Mouse (Mus musculus) forebrain, embryonic 11.5 days (tissue): ENCODE results near the gene Bsnd. TPM values are rescaled to one million over a fixed set of nuclear protein-coding genes. Genes with fewer than 3 reads are reported as not detected.

Experiments used
- ATAC-seq: fragments of 200-750 bp; cut with Nextera tagmentation; replicated peaks from 2 replicates; pipeline ENCODE4 v1.8.0; 2017; ENCODE audit warnings: moderate TSS enrichment; ENCODE audit not compliant: low FRiP score
- DNase-seq: peaks from one replicate; pipeline ENCODE4 v3.0.0-alpha.2; 2017; ENCODE audit warnings: low spot score
- H3K27ac ChIP-seq: fragments of 300-500 bp; sonication (generic); 2 replicates; pipeline ENCODE4 v1.5.1; 2014; ENCODE audit warnings: low read depth, low read length
- H3K27me3 ChIP-seq: fragments of 300-500 bp; sonication (generic); 2 replicates; pipeline ENCODE4 v1.6.1; 2014; ENCODE audit warnings: mild to moderate bottlenecking, low read length, mixed read lengths; ENCODE audit not compliant: control insufficient read depth, insufficient read depth
- H3K36me3 ChIP-seq: fragments of 300-500 bp; sonication (generic); 2 replicates; pipeline ENCODE4 v1.6.1; 2014; ENCODE audit warnings: mild to moderate bottlenecking, low read length, moderate library complexity, mixed read lengths; ENCODE audit not compliant: control insufficient read depth, insufficient read depth
- H3K4me1 ChIP-seq: fragments of 300-500 bp; sonication (generic); replicated peaks from 2 replicates; pipeline ENCODE4 v1.6.1; 2014; ENCODE audit warnings: low read length, mixed read lengths; ENCODE audit not compliant: control insufficient read depth, insufficient read depth
- H3K4me2 ChIP-seq: fragments of 300-500 bp; sonication (generic); 2 replicates; pipeline ENCODE4 v1.6.1; 2014; ENCODE audit warnings: low read depth, mild to moderate bottlenecking, low read length, moderate library complexity, mixed read lengths; ENCODE audit not compliant: severe bottlenecking
- H3K4me3 ChIP-seq: fragments of 300-500 bp; sonication (generic); 2 replicates; pipeline ENCODE4 v1.5.1; 2014; ENCODE audit warnings: low read depth, low read length
- H3K9ac ChIP-seq: fragments of 300-500 bp; sonication (generic); 2 replicates; pipeline ENCODE4 v1.6.1; 2014; ENCODE audit warnings: low read length
- H3K9me3 ChIP-seq: fragments of 300-500 bp; sonication (generic); 2 replicates; pipeline ENCODE4 v1.6.1; 2016; ENCODE audit warnings: low read length, mixed read lengths; ENCODE audit not compliant: control insufficient read depth
- WGBS: fragments of 180-500 bp; shearing (Covaris S2); extraction: QIAGEN DNeasy Blood & Tissue Kit; methylation state at CpG from one replicate; pipeline ENCODE4 v1.1.7; 2014; 5-methylcytosine and 5-hydroxymethylcytosine counted together
- polyA plus RNA-seq: library from polyadenylated mRNA; unstranded; fragments of >200 nt; fragmentation: Nextera tagmentation; extraction: Ambion mirVana; gene quantifications from 2 replicates; pipeline ENCODE4 v1.2.1, GENCODE M21; 2014

Gene Bsnd
- polyA plus RNA-seq, 1 experiment from 2014 or later: not detected

DNA sequence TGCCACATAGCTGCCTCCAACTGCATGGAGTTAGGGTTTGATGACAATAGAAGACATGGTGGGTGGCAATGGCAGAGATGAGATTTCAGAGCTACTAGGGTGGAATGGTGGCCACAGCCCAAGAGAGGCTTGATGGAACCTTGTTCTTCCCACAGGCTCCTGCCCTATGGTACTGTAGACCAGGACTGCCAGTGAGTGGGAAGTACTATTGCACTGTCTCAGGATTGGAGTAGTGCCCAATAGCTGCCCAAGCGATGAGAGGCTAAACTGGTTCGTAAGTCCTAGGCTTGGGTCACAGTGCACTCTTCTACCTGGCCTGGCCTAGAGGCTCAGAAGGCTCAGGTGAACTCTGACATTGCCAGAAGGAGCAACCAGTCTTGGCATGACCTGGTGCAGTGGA is 32.9 kb upstream of the Bsnd start:
- peak; percentile 29 for DNase-seq
- ATAC-seq: no peak
- WGBS: 94% methylated on average over 2 of the region's 2 CpGs
- H3K27me3 ChIP-seq: no peaks in the 10 kb centered on the region
- H3K9me3 ChIP-seq: no peaks in the 10 kb centered on the region
- no peak overlapping the region for H3K9ac ChIP-seq
- no peak overlapping the region for H3K4me3 ChIP-seq
- no peak overlapping the region for H3K27ac ChIP-seq
- H3K4me2 ChIP-seq: no peak overlapping the region
- 0 out of 2 replicates have a peak, but pooled peaks cover 2% of the 10 kb centered on the region for H3K4me1 ChIP-seq
- no peaks in the 10 kb centered on the region for H3K36me3 ChIP-seq

DNA sequence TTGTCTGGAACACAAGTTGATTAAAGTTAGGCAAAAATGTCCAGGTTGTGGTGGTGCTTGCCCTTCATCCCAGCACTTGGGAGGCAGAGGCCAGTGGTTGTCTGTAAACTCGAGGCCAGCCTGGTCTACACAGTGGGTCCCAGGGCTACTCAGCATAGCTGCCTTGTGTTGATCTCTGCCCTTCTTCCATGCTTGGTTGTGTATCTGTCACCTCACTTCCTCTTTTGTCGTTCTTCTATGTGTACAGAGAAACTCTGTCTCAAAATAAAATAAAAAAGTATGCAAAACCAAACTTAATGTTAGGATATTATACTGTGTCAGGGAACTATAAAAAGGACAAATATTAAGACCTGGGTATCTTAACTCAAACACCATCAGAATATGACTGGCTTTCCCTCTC is 32.0 kb upstream of the Bsnd start:
- 80% methylated on average over 2 of the region's 2 CpGs for WGBS
- H3K4me3 ChIP-seq: no peak overlapping the region
- DNase-seq: peak; percentile 4
- no peak overlapping the region for H3K4me2 ChIP-seq
- H3K9me3 ChIP-seq: no peaks in the 10 kb centered on the region
- H3K36me3 ChIP-seq: no peaks in the 10 kb centered on the region
- no peak for ATAC-seq
- H3K9ac ChIP-seq: no peak overlapping the region
- H3K4me1 ChIP-seq: no peaks in the 10 kb centered on the region
- no peaks in the 10 kb centered on the region for H3K27me3 ChIP-seq
- H3K27ac ChIP-seq: no peak overlapping the region

DNA sequence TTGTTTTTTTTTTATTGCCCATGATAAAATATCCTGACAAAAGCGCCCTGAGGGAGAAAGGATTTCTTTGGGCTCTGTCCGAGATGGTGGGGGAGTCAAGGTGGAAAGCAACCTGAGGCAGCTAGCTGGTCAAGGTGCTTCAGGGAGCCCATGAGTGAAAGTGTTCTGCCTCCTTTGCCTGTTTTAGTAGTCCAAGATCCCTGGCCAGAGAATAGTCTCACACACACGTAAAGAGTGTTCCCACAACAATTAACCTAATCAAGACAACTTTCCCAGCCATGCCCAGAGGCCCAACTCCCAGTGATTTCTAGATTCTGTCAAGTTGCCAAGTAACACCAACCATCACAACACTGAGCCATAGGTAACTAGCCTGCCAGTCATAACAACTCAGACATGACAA is 30.5 kb upstream of the Bsnd start:
- Histone ChIP-seq H3K4me1 (no peaks in the 10 kb centered on the region), H3K9me3 (no peaks in the 10 kb centered on the region), H3K27me3 (no peaks in the 10 kb centered on the region), H3K27ac (no peak overlapping the region), H3K9ac (no peak overlapping the region), H3K4me2 (no peak overlapping the region), H3K4me3 (no peak overlapping the region), H3K36me3 (no peaks in the 10 kb centered on the region)
- WGBS: 84% methylated on average over 3 of the region's 3 CpGs
- DNase-seq (peak; percentile 9), ATAC-seq (no peak)

DNA sequence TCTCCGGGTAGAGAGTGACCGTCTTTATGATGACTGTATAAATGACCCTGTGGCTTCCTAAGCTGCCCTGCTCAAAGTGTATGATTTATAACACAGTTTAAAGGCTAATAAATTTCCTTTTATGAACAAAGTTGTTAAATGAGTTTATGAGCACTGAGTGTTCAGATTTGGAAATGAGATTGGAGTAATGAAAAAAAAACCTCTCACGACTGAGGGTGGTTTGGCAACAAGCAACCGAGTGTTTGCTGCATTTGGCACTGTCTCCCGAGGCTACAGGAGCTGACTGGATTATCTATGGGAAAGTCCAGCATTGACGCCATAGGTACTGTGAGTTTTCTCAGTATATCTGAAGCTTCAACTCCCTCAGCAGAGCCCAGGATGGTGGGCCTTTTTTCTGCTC is 22.5 kb upstream of the Bsnd start:
- ATAC-seq (no peak), DNase-seq (no peak)
- H3K9ac ChIP-seq: no peak overlapping the region
- no peaks in the 10 kb centered on the region for H3K4me1 ChIP-seq
- 82% methylated on average over 6 of the region's 6 CpGs for WGBS
- no peak overlapping the region for H3K4me3 ChIP-seq
- H3K27ac ChIP-seq: no peak overlapping the region
- H3K36me3 ChIP-seq: no peaks in the 10 kb centered on the region
- H3K9me3 ChIP-seq: no peaks in the 10 kb centered on the region
- no peaks in the 10 kb centered on the region for H3K27me3 ChIP-seq
- no peak overlapping the region for H3K4me2 ChIP-seq

DNA sequence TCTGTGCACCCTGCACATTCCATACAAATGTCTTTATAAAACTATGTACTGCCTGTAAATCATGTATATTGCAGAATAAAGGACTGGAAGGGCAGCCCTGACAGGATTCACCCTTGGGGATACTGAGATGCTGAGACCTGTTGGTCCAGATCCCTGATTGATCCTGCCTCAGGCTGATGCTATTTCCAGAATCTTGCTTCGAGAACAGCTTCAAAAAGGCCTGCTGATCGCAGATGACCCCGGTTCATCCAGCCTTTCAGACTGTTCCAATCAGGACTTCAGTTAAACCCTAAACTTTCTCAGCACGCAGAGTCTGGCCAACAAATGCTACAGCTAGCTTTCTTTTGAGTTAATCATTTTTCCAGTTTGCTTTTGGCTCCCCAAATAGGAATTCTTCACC is 17.8 kb upstream of the Bsnd start:
- Histone ChIP-seq H3K36me3 (no peaks in the 10 kb centered on the region), H3K4me1 (no peaks in the 10 kb centered on the region), H3K27me3 (no peaks in the 10 kb centered on the region), H3K4me3 (no peak overlapping the region), H3K27ac (no peak overlapping the region), H3K4me2 (no peak overlapping the region), H3K9ac (no peak overlapping the region), H3K9me3 (no peaks in the 10 kb centered on the region)
- 75% methylated on average over 4 of the region's 4 CpGs for WGBS
- ATAC-seq (no peak), DNase-seq (no peak)

DNA sequence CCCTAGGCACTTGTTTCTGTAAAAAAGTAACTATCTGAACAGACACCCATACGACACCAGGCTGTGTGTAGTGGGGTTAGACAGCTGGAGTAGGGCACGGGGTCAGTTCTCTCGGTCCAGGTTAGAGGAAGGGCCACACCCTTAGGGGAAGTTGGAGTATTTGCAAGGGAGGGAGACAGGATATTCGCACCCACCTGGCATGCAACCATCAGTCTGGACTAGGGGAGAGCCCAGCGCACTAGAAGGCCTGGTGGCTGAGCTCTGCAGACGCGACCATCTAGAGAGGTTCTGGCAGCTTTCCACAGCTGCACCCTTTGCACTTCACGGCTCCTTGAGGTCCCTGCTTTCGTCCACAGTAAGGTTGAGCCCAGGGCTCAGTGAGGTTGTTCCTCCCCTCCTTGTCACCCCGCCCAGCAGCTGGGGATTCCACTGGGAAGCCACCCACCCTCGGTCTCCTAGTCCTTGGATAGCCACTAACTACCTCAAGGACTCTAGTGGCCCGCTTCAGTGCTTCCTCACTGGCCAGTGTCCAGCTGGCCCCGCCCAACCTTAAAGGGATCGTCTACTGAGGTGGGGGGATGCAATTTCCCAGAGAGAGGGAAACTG is 13.5 kb upstream of the Bsnd start:
- H3K27me3 ChIP-seq: no peaks in the 10 kb centered on the region
- no peak overlapping the region for H3K4me3 ChIP-seq
- 85% methylated on average over 14 of the region's 14 CpGs for WGBS
- H3K27ac ChIP-seq: no peak overlapping the region
- ATAC-seq (no peak), DNase-seq (no peak)
- H3K9me3 ChIP-seq: no peaks in the 10 kb centered on the region; the same call in 1 of the 2 replicates
- H3K4me1 ChIP-seq: no peaks in the 10 kb centered on the region
- no peaks in the 10 kb centered on the region for H3K36me3 ChIP-seq
- no peak overlapping the region for H3K9ac ChIP-seq
- no peak overlapping the region for H3K4me2 ChIP-seq

DNA sequence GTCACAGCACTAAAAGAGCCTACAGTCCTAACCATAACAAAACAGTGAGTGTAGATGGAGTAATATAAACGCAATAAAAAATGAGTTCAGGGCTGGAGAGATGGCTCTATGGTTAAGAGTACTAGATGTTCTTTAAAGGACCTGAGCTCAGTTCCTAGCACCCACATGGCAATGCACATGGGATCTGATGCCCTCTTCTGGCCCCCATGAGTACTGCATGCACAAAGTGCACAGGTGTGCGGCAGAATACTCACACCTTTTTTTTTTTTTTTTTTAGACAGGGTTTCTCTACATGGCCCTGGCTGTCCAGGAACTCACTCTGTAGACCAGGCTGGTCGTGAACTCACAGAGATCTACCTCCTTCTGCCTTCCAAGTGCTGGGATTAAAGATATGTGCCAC is 11.5 kb upstream of the Bsnd start:
- Histone ChIP-seq H3K4me3 (no peak overlapping the region), H3K36me3 (no peaks in the 10 kb centered on the region), H3K27me3 (no peaks in the 10 kb centered on the region), H3K4me2 (no peak overlapping the region), H3K9me3 (no peaks in the 10 kb centered on the region; the same call in 1 of the 2 replicates), H3K4me1 (peaks cover 5% of the 10 kb centered on the region), H3K9ac (no peak overlapping the region), H3K27ac (no peak overlapping the region)
- 92% methylated on average over 3 of the region's 3 CpGs for WGBS
- ATAC-seq (no peak), DNase-seq (no peak)

DNA sequence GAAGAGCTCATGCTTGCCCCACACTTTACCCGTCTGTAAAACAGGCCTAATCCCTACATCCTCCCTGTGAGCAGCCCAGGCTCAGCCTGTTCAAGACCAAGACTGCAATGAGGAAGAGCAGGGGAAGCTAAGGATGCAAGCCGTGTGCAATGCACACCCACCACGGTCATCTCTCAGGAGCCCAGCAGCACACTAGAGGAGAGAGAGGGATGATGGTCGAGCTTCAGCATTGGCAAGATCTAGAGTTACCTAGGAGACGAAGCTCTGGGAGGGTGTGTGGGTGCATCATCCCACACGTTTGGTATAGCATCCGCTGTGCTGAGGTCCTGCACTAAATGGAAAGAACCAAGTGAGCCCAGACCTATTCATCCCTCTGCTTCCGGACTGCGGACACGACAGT is 8.0 kb upstream of the Bsnd start:
- Histone ChIP-seq H3K27ac (no peak overlapping the region), H3K9me3 (no peaks in the 10 kb centered on the region; the same call in 1 of the 2 replicates), H3K4me2 (no peak overlapping the region), H3K4me1 (peaks cover 12% of the 10 kb centered on the region), H3K9ac (no peak overlapping the region), H3K27me3 (no peaks in the 10 kb centered on the region), H3K4me3 (no peak overlapping the region), H3K36me3 (no peaks in the 10 kb centered on the region)
- no peak for DNase-seq
- WGBS: 88% methylated on average over 10 of the region's 10 CpGs
- ATAC-seq: no peak

DNA sequence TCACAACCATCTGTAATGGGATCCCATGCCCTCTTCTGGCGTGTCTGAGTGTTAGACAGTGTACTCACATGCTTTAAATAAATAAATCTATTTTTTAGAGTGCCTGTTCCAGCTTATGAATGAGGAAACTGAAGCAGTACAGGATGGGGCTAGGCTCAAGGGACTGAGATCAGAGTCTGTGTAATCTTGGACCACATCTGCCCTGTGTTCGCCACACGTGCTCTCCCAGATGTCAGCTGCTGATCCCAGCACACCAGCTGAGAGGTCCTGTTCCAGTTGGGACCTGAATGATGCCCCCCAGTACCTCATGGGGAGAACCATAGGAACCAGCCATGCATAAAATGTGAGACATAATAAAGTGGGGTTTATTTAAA is 6.4 kb upstream of the Bsnd start:
- no peak for ATAC-seq
- peaks cover 12% of the 10 kb centered on the region for H3K4me1 ChIP-seq
- no peaks in the 10 kb centered on the region for H3K27me3 ChIP-seq
- no peak overlapping the region for H3K4me3 ChIP-seq
- WGBS: 49% methylated on average over 3 of the region's 3 CpGs
- no peak overlapping the region for H3K9ac ChIP-seq
- H3K9me3 ChIP-seq: no peaks in the 10 kb centered on the region; the same call in 1 of the 2 replicates
- no peak overlapping the region for H3K27ac ChIP-seq
- H3K36me3 ChIP-seq: no peaks in the 10 kb centered on the region
- H3K4me2 ChIP-seq: no peak overlapping the region
- no peak for DNase-seq
